Mouse (Mus musculus): Measurements from ENCODE around the gene Trpc5.

The Trpc5 gene

DNA sequence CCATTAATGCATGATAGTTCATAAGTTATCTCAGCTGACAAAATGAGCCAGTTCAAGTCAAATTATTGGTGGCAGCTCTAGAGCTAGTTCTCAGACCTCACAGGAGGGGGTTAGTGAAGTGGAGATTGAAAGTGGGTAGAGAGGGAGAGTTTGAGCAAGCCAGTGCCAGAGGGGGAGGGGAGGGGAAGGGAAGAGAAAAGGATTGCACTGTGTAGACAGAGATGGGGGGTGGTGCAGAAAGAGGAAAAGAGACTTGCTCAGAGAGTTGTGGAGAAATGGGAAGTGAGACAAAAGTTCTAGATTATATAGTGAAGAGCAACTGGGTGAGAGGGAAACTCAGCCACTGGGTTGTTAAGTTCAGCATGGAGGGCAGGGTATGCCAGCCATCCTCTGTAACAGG is 349.6 kb downstream of the Trpc5 start:
- in situ Hi-C loops (cut with MboI, MseI), result no loop called here

- in situ Hi-C loops (cut with MboI, MseI), result no loop called here
These were observed 350.0 kb downstream of the Trpc5 start for GRCm38 (mm10) chrX:144337938-144338337.

DNA sequence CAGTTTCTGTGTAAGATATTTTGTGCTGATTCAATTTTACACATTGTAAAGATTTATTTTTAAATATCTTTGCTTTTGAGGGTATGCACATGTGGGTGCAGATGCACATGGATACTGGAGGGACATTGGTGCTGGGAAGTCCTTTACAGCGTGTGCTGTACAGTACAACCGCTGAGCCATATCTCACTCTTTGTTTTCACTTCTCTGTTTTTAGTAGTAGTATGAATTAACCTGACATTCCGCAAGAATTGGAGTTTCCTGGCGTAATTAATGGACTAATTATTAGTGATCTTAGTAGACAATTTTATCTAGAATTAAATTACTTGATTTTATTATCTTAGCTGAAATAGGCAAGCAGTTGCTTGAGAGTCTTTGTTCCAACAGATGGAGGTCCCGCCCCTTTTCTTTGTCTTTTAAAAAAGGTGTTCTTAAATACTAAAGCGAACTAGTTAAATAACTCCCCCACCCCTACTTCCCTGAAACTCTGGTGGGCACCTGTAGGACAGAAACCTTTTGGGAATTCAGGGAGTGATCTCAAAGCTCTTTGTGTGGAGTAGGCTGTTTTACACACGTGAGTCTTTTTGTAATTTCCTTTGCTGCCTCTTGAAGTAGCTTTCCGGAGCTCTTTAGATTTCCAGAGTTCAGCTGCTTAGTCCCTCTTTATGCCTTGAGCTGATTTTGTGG is 352.5 kb downstream of the Trpc5 start:
- in situ Hi-C loops (cut with MboI, MseI), result no loop called here

All from T-helper 1 cell (primary cell).